Mouse (Mus musculus): ENCODE measurements around the gene Pgd. TPM values are rescaled to one million over a fixed set of nuclear protein-coding genes. Genes with fewer than 3 reads are reported as not detected.

Gene Pgd
- polyA plus RNA-seq, 1 experiment from 2014 or later: 166 TPM

Other genes starting within 250 kb of the Pgd start
- gene Pex14, start 66.9 kb downstream of the Pgd start, polyA plus RNA-seq (2015; fragmentation: Nextera tagmentation; extraction: Ambion mirVana): 47.2 and 50.3 TPM in 2 replicates
- 33.0 and 35.7 TPM in 2 replicates for gene Dffa, start 62.6 kb downstream of the Pgd start, polyA plus RNA-seq (2015; fragmentation: Nextera tagmentation; extraction: Ambion mirVana)
- gene Cort, start 40.0 kb downstream of the Pgd start, polyA plus RNA-seq (2015; fragmentation: Nextera tagmentation; extraction: Ambion mirVana): 0.35 and 0.41 TPM in 2 replicates
- 22.6 and 23.7 TPM in 2 replicates for gene Cenps, start 29.1 kb downstream of the Pgd start, polyA plus RNA-seq (2015; fragmentation: Nextera tagmentation; extraction: Ambion mirVana)
- gene Kif1b, start 140.9 kb upstream of the Pgd start, polyA plus RNA-seq (2015; fragmentation: Nextera tagmentation; extraction: Ambion mirVana): 31.8 and 39.3 TPM in 2 replicates